Mouse (Mus musculus) lung, adult 2 months (tissue): ENCODE results near the gene Cryzl1.

Experiments used
- CTCF ChIP-seq: fragments of 200-500 bp; IDR thresholded peaks from 2 replicates; pipeline ENCODE4 v1.5.1; 2011; ENCODE audit warnings: mild to moderate bottlenecking, low read length, control low read depth; ENCODE audit not compliant: insufficient read depth
- POLR2A ChIP-seq: fragments of 200-500 bp; IDR thresholded peaks from 2 replicates; pipeline ENCODE4 v1.6.1; 2011; ENCODE audit warnings: low read depth, mild to moderate bottlenecking, control low read depth, low read length, borderline replicate concordance; ENCODE audit errors: extremely low read depth

- TF ChIP-seq POLR2A (no peak), CTCF (no peak)
These were observed 69.0 kb downstream of the Cryzl1 start for GRCm38 (mm10) chr16:91659798-91660197.
